Mouse (Mus musculus): ENCODE results near the gene Foxs1. TPM values are rescaled to one million over a fixed set of nuclear protein-coding genes. Genes with fewer than 3 reads are reported as not detected.

Gene Foxs1
- total RNA-seq (2021) = 1 to 10 TPM; 4.7 to 4.9 TPM
- long read RNA-seq, experiment 1, partial matches to known transcripts = 0 of 4 reads
- long read RNA-seq, experiment 1, other reads (novel, unspliced or antisense) = 0 of 4 reads
- long read RNA-seq, experiment 2, partial matches to known transcripts = 0 of 4 reads
- long read RNA-seq, experiment 2, other reads (novel, unspliced or antisense) = 0 of 4 reads

- DNase-seq (ENCODE audit: low spot score in 2 of 2) = no peak
Measured at GRCm38 (mm10) chr2:152933048-152933447, at the start of gene Foxs1. TSS of gene Foxs1 (minus strand) at chr2:152933208.

GRCm38 (mm10) chr2:152976991-152977390 is 44.0 kb upstream of the Foxs1 start:
- DNase-seq (ENCODE audit: low spot score in 2 of 2) = no peak

- no peak for DNase-seq (ENCODE audit: low spot score in 2 of 2)
Measured at GRCm38 (mm10) chr2:152965555-152965954, 32.5 kb upstream of the Foxs1 start.

DNA sequence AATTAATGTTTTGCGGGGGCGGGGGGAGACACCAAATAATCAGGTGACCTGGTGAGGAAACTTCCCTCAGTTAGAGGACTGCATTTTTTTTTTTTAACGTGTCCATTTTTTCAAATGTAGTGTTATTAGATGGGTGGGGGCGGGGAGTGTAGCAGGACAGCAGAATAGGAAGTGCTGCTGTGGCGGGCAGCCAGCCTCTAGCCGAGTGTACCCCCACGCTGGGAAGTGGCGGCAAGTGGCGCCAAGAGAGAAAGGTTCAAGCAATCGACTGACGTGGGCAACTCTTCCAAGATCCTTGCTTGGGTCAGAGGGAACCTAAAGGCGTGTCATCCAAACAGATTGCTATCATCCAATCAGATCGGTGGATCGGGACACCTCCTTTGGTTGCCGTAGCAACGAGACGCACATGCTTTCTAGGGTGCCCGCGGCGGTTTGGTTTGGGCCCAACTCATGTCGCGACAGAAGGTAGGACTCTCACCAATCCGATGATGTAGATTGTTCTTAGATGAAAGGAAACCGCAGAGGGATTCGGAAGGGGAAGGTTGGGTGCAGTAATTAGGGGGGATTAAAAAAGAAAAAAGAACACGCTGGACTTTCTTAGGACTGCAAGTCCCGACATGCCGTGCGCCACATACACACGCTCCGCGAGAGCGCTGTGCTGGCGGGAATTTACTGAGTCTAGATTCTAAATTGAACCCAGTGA is 29.2 kb upstream of the Foxs1 start, which contains the start of gene Ttll9:
TSS of gene Ttll9 (plus strand) at position 395 of the 703 bp plus-strand sequence.
- peak in 1 of 2 experiments; percentile 67 for DNase-seq (ENCODE audit: low spot score in 2 of 2)

- DNase-seq (ENCODE audit: low spot score in 2 of 2) = no peak
Measured at GRCm38 (mm10) chr2:152958116-152958515, 25.1 kb upstream of the Foxs1 start.

- DNase-seq (ENCODE audit: low spot score in 2 of 2) = no peak
Measured at GRCm38 (mm10) chr2:152951850-152952720, 19.1 kb upstream of the Foxs1 start.

DNA sequence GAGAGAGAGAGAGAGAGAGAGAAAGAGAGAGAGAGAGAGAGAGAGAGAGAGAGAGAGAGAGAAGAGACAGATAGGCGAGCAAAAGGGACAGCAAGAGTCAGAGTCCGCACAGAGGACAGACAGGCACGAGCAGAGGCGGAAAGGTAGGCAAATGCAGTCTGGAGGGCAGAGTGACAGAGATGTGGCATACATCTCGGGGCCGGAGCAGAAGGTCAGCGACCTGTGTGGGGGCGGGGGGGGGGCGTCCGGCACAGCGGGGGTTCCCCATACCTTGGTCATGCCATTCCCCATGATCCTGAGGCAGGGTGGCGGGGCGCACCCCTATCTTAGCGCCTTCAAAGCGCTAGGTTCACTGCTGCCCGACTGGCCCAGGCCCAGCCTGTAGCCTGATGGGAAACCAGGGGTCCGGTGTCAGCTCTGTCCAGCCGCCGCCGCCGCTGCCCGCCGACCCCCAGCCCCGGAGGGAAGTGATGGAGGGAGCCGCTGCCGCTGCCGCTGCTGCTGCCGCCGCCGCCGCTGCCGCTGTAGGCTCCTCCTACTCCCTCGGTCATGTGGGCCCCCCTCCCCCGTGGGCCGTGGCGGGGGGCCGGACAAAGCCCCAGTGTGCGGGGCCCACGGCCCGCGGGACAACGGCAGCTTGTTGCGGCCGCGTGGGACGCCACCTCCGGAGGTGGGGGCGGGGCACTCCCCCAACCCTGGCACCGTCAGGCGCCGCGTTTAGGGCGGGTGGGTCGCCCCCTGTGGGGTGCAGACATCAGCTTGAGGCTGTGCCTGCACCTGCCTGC is 18.2 kb upstream of the Foxs1 start, which contains the start of gene Dusp15:
TSS of gene Dusp15 (minus strand) at position 634 of the 785 bp plus-strand sequence.
- no peak for DNase-seq (ENCODE audit: low spot score in 2 of 2)

DNA sequence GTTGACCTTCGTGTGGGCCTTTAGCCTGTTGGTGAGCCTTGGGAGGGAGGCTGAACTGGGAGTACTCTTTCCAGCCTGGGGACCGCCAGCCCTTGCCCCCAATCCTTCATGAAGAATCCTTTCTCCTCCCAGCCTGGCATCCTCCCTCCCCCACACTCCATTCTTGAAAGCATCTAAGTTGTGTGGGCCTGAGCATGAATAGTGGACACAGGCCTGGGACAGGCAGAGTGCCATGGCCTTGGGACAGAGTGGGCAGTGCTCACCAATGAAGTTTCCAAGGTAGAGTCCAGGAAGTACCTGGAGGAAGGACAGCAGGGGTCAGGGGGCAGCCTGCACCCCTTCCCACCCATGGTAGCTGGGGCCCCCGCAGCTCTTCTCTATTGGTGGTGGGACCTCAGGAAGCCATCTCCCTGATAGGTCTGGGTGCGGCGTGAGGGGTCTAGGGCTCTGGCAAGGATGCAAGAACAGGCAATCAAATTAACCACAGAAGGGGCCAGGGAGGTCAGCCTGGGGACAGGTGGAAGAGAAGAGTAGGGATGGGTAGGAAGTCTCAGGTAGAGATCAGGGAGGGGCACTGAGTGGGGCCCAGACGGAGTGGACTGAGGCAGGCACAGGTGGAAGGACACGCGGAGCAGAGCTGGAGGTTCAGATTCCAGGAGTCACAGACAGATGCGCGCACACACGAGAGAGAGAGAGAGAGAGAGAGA is 17.5 kb upstream of the Foxs1 start:
- no peak for DNase-seq (ENCODE audit: low spot score in 2 of 2)

DNA sequence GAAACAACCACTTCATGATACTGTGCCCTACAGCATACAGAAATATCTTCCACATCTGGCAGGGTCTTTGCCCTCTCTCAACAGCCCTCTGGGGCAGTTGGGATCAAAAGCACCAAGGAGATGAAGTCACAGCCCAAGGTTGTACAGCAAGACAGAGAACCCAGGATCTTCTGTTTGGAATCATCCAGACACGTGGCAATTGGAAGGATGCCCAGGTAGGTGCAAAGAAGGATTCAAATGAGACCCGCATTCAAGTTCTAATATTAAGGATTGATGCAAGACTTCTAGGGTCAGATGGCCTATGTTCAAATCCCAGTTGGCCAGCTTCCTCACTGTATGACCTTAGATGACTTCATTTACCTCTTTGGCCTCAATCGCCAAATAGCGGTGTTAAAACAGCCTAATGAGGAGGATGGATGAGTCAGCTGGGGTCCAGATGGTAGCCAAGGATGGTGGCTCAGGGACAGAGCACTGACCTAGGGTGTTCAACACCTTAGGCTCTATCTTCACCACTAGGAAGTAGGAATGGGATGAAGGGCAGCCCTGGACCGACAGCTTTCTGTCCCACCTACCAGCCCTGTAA is 15.5 kb upstream of the Foxs1 start:
- no peak for DNase-seq (ENCODE audit: low spot score in 2 of 2)

GRCm38 (mm10) chr2:152947098-152947497 is 14.1 kb upstream of the Foxs1 start:
- DNase-seq (ENCODE audit: low spot score in 2 of 2) = no peak

DNA sequence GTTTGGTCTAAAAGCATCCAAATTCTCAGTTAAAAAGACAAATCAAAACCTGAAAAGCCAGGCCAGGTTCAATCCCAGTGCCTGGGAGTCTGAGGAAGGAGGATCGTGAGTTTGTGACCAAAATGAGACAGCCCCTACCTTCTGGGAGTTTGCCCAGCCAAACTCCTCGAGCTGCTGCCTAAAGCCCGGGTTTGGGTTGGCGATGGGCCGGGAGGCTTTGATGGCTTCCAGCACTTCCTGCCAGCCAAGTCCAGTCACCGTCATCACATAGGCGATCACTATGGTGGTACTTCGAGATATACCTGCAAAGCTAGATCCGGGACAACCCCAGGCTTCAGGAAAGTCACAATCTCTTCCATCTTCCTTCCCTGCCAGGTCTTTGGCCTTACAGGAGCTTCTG is 11.0 kb upstream of the Foxs1 start:
- DNase-seq (ENCODE audit: low spot score in 2 of 2) = no peak

- DNase-seq (ENCODE audit: low spot score in 2 of 2) = no peak
Measured at GRCm38 (mm10) chr2:152943568-152943967, 10.6 kb upstream of the Foxs1 start.

GRCm38 (mm10) chr2:152942898-152943515 is 10.0 kb upstream of the Foxs1 start:
- no peak for DNase-seq (ENCODE audit: low spot score in 2 of 2)

GRCm38 (mm10) chr2:152941776-152942175 is 8.8 kb upstream of the Foxs1 start:
- no peak for DNase-seq (ENCODE audit: low spot score in 2 of 2)

- DNase-seq (ENCODE audit: low spot score in 2 of 2) = no peak
Measured at GRCm38 (mm10) chr2:152941106-152941505, 8.1 kb upstream of the Foxs1 start.

- DNase-seq (ENCODE audit: low spot score in 2 of 2) = peak in 1 of 2 experiments; percentile 47
Measured at GRCm38 (mm10) chr2:152939846-152940245, 6.8 kb upstream of the Foxs1 start.

- no peak for DNase-seq (ENCODE audit: low spot score in 2 of 2)
Measured at GRCm38 (mm10) chr2:152933614-152934013, 606 bp upstream of the Foxs1 start.

DNA sequence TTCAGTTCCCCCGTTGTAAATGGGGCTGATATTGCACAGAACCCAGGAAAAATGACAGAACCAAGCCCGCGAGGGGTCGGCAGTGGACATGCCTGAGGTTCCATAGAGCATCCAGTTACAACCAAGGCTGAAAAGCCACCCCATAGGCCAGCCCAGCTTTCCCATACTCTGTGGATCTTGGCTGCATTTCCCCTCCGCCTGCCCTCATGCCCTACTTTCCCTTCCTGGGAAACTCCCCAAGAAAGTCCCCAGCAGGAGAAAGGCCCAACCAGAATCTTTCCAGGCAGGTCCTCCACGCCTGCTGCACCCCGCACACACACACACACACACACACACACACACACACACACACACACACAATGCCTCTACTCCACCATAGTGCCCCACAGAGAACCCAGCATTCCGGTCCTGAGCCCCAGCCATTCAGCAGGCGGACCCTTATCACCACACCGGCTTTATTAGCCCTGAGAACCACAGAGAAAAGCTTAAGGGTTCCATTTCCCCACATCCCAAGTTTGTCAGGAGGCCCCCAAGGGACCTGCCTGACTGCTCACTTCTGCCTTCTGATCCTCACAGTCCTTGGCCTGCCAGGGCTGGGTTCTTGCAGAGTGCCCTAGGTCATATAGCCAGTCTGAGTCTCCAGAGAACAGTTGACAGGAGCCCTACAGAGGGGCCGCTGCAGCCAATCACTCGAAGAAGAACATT is 1.4 kb downstream of the Foxs1 start:
- DNase-seq (ENCODE audit: low spot score in 2 of 2) = no peak

DNA sequence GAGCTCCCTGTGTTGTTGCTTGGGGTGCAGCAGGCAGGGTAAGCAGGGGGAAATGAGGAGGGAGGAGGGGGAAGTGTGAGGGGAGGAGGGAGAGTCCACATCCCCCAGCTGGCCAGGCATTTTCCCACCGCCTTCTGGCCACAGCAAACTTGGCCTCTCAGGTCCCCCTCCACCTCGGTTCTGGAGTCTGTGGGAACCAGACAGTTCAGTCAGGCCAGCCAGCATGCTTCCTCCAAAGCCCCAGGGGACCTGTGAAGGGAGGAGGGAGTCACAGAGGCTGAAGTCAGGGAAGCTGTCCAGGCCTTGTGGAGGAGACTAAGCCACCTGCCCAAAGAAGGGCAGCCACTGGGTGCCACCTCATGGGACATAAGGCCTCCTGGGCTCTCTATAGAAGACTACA is 2.7 kb downstream of the Foxs1 start:
- no peak for DNase-seq (ENCODE audit: low spot score in 2 of 2)
